Mouse (Mus musculus) stomach, embryonic 16.5 days (tissue): ENCODE results near the gene Gfi1. TPM values are rescaled to one million over a fixed set of nuclear protein-coding genes. Genes with fewer than 3 reads are reported as not detected.
A peak's percentile ranks its signal among the peaks of the same experiment; 100 is the strongest.

Experiments used
- ATAC-seq: fragments of 200-750 bp; cut with Nextera tagmentation; 2 replicates; pipeline ENCODE4 v1.8.0; 2017; ENCODE audit warnings: moderate number of reproducible peaks, moderate TSS enrichment; ENCODE audit not compliant: insufficient read depth, low FRiP score
- H3K27ac ChIP-seq: fragments of 300-500 bp; sonication (generic); 2 replicates; pipeline ENCODE4 v1.5.1; 2014; ENCODE audit warnings: low read length
- H3K27me3 ChIP-seq: fragments of 300-500 bp; sonication (generic); 2 replicates; pipeline ENCODE4 v1.6.1; 2014; ENCODE audit warnings: low read length, control low read depth, mixed read lengths; ENCODE audit not compliant: control insufficient read depth, insufficient read depth
- H3K36me3 ChIP-seq: fragments of 300-500 bp; sonication (generic); 2 replicates; pipeline ENCODE4 v1.6.1; 2014; ENCODE audit warnings: low read length; ENCODE audit not compliant: control insufficient read depth, insufficient read depth
- H3K4me1 ChIP-seq: fragments of 300-500 bp; sonication (generic); 2 replicates; pipeline ENCODE4 v1.6.1; 2014; ENCODE audit warnings: low read length, control low read depth, mixed read lengths; ENCODE audit not compliant: control insufficient read depth, insufficient read depth
- H3K4me2 ChIP-seq: fragments of 300-500 bp; sonication (generic); 2 replicates; pipeline ENCODE4 v1.6.1; 2014; ENCODE audit warnings: low read depth, low read length, mixed read lengths
- H3K4me3 ChIP-seq: fragments of 300-500 bp; sonication (generic); replicated peaks from 2 replicates; pipeline ENCODE4 v1.5.1; 2014; ENCODE audit warnings: mild to moderate bottlenecking, low read length
- H3K9ac ChIP-seq: fragments of 300-500 bp; sonication (generic); 2 replicates; pipeline ENCODE4 v1.6.1; 2014; ENCODE audit warnings: low read length
- H3K9me3 ChIP-seq: fragments of 300-500 bp; sonication (generic); replicated peaks from 2 replicates; pipeline ENCODE4 v1.6.1; 2016; ENCODE audit warnings: low read length, control low read depth; ENCODE audit not compliant: control insufficient read depth
- WGBS: fragments of 180-500 bp; shearing (Covaris S2); extraction: QIAGEN DNeasy Blood & Tissue Kit; methylation state at CpG from one replicate; pipeline ENCODE4 v1.1.7; 2014; 5-methylcytosine and 5-hydroxymethylcytosine counted together
- polyA plus RNA-seq: library from polyadenylated mRNA; unstranded; fragments of >200 nt; fragmentation: Nextera tagmentation; extraction: Ambion mirVana; gene quantifications from 2 replicates; pipeline ENCODE4 v1.2.1, GENCODE M21; 2015

Gfi1 gene
- 0.66 and 1.1 TPM in 2 replicates for polyA plus RNA-seq

- Histone ChIP-seq H3K27me3 (peaks cover 86% of the 10 kb centered on the region), H3K4me3 (peak within 1 kb of the TSS; percentile 38), H3K27ac (0 out of 2 replicates have a peak within 1 kb of the TSS, but pooled peaks have one; percentile 10), H3K4me1 (peaks cover 48% of the 10 kb centered on the region), H3K36me3 (no peaks in the 10 kb centered on the region), H3K4me2 (peak within 1 kb of the TSS; percentile 52), H3K9ac (no peak within 1 kb of the TSS), H3K9me3 (no peaks in the 10 kb centered on the region)
- under 1% methylated on average over 41 of the region's 41 CpGs for WGBS
- ATAC-seq, result no peak
These were observed at the start of gene Gfi1 for GRCm38 (mm10) chr5:107725435-107726261. Gene Gfi1, minus strand, starts transcription at chr5:107726036.

- 61% methylated on average over 5 of the region's 5 CpGs for WGBS
- Histone ChIP-seq H3K4me3 (no peak overlapping the region), H3K4me2 (no peak overlapping the region), H3K27me3 (no peaks in the 10 kb centered on the region), H3K9ac (no peak overlapping the region), H3K36me3 (no peaks in the 10 kb centered on the region), H3K4me1 (no peaks in the 10 kb centered on the region), H3K9me3 (no peaks in the 10 kb centered on the region), H3K27ac (no peak overlapping the region)
- ATAC-seq, result no peak
These were observed 46.2 kb upstream of the Gfi1 start for GRCm38 (mm10) chr5:107772049-107772448.

- H3K9me3 ChIP-seq, result no peaks in the 10 kb centered on the region
- H3K9ac ChIP-seq, result no peak overlapping the region
- no peaks in the 10 kb centered on the region for H3K27me3 ChIP-seq
- no peaks in the 10 kb centered on the region for H3K4me1 ChIP-seq
- no peak overlapping the region for H3K4me3 ChIP-seq
- ATAC-seq, result no peak
- no peaks in the 10 kb centered on the region for H3K36me3 ChIP-seq
- WGBS, result 93% methylated on average over 1 of the region's 1 CpGs
- no peak overlapping the region for H3K27ac ChIP-seq
- no peak overlapping the region for H3K4me2 ChIP-seq
These were observed 42.4 kb upstream of the Gfi1 start for GRCm38 (mm10) chr5:107768224-107768623.

GRCm38 (mm10) chr5:107765946-107766345, 40.1 kb upstream of the Gfi1 start:
- WGBS, result 90% methylated on average over 4 of the region's 4 CpGs
- H3K27ac ChIP-seq, result no peak overlapping the region
- no peak overlapping the region for H3K4me2 ChIP-seq
- H3K4me3 ChIP-seq, result no peak overlapping the region
- H3K27me3 ChIP-seq, result no peaks in the 10 kb centered on the region
- ATAC-seq, result no peak
- H3K4me1 ChIP-seq, result no peaks in the 10 kb centered on the region
- H3K36me3 ChIP-seq, result no peaks in the 10 kb centered on the region
- H3K9me3 ChIP-seq, result no peaks in the 10 kb centered on the region
- H3K9ac ChIP-seq, result no peak overlapping the region

- Histone ChIP-seq H3K9ac (no peak overlapping the region), H3K4me3 (no peak overlapping the region), H3K36me3 (no peaks in the 10 kb centered on the region), H3K27ac (no peak overlapping the region), H3K4me1 (no peaks in the 10 kb centered on the region), H3K9me3 (no peaks in the 10 kb centered on the region), H3K27me3 (no peaks in the 10 kb centered on the region), H3K4me2 (no peak overlapping the region)
- 59% methylated on average over 1 of the region's 1 CpGs for WGBS
- no peak for ATAC-seq
These were observed 38.6 kb upstream of the Gfi1 start for GRCm38 (mm10) chr5:107764486-107764885.

GRCm38 (mm10) chr5:107763674-107764073, 37.8 kb upstream of the Gfi1 start:
- H3K4me2 ChIP-seq, result no peak overlapping the region
- no peaks in the 10 kb centered on the region for H3K36me3 ChIP-seq
- no peak overlapping the region for H3K9ac ChIP-seq
- H3K27me3 ChIP-seq, result no peaks in the 10 kb centered on the region
- no peak overlapping the region for H3K27ac ChIP-seq
- no peaks in the 10 kb centered on the region for H3K4me1 ChIP-seq
- no peaks in the 10 kb centered on the region for H3K9me3 ChIP-seq
- no peak for ATAC-seq
- no peak overlapping the region for H3K4me3 ChIP-seq

- H3K4me1 ChIP-seq, result no peaks in the 10 kb centered on the region
- no peaks in the 10 kb centered on the region for H3K27me3 ChIP-seq
- no peaks in the 10 kb centered on the region for H3K36me3 ChIP-seq
- H3K4me3 ChIP-seq, result no peak overlapping the region
- 32% methylated on average over 5 of the region's 5 CpGs for WGBS
- no peaks in the 10 kb centered on the region for H3K9me3 ChIP-seq
- no peak overlapping the region for H3K4me2 ChIP-seq
- no peak for ATAC-seq
- no peak overlapping the region for H3K27ac ChIP-seq
- no peak overlapping the region for H3K9ac ChIP-seq
These were observed 33.3 kb upstream of the Gfi1 start for GRCm38 (mm10) chr5:107759121-107759520.

- Histone ChIP-seq H3K9ac (no peak overlapping the region), H3K27me3 (no peaks in the 10 kb centered on the region), H3K27ac (no peak overlapping the region), H3K4me1 (no peaks in the 10 kb centered on the region), H3K36me3 (no peaks in the 10 kb centered on the region), H3K4me3 (no peak overlapping the region), H3K9me3 (no peaks in the 10 kb centered on the region), H3K4me2 (no peak overlapping the region)
- ATAC-seq, result no peak
- 48% methylated on average over 2 of the region's 2 CpGs for WGBS
These were observed 30.2 kb upstream of the Gfi1 start for GRCm38 (mm10) chr5:107756072-107756471.

GRCm38 (mm10) chr5:107754740-107755139, 28.9 kb upstream of the Gfi1 start:
- no peak overlapping the region for H3K27ac ChIP-seq
- H3K9me3 ChIP-seq, result no peaks in the 10 kb centered on the region
- H3K9ac ChIP-seq, result no peak overlapping the region
- H3K27me3 ChIP-seq, result no peaks in the 10 kb centered on the region
- H3K36me3 ChIP-seq, result no peaks in the 10 kb centered on the region
- no peak overlapping the region for H3K4me2 ChIP-seq
- ATAC-seq, result no peak
- H3K4me1 ChIP-seq, result no peaks in the 10 kb centered on the region
- no peak overlapping the region for H3K4me3 ChIP-seq
- WGBS, result 74% methylated on average over 1 of the region's 1 CpGs
